Mouse (Mus musculus) cerebellum, adult 2 months (tissue): Measurements from ENCODE around the gene Fcgr1.

Experiments used
- CTCF ChIP-seq: fragments of 200-500 bp; IDR thresholded peaks from 2 replicates; pipeline ENCODE4 v1.5.1; 2011; ENCODE audit warnings: low read depth, mild to moderate bottlenecking, control low read depth, low read length, moderate library complexity, borderline replicate concordance; ENCODE audit not compliant: insufficient read depth
- POLR2A ChIP-seq: fragments of 200-500 bp; IDR thresholded peaks from 2 replicates; pipeline ENCODE4 v1.6.1; 2011; ENCODE audit warnings: low read length, control low read depth, borderline replicate concordance; ENCODE audit not compliant: insufficient read depth

- TF ChIP-seq CTCF (no peak), POLR2A (no peak)
Observed at GRCm38 (mm10) chr3:96267541-96267940, 26.2 kb downstream of the Fcgr1 start.
